In the genomic region with DNA sequence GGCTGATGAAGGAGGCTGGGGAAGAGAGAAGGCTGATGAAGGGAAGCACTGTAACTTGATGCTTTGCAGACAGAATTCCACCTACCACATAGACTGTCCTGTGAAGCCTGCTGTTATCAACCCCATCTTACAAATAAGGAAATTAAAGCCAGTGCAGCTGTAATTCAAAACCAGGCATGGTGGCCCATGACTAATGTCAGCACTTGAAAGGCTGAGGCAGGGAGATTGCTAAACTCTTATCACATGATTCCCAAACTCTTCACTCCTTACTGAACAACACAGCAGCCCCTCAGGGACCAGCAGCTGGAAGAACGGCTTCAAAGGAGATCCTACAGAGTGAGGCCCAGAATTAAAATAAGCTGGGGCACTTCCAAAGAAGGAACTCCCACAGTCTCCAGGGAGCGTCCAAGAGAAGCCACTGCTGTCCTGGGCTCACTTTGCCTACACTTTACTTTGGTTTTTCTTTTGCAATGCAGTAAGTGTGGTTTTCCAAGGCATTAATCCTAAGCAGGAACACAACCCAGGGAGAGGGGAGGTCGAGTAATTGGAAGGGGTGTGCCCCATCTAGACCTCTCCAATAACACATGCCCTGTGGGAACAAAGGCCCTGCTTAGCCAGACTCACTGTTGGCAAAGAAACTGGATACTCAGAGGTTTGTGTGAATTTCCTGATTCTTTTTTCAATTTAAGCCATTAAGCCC, we compare ENCODE assay signal across 20 mouse cellular contexts. TPM values are rescaled to one million over a fixed set of nuclear protein-coding genes. Genes with fewer than 3 reads are reported as not detected.
DNase-seq lines count a peak whose midpoint lies in the region; ATAC-seq and TF ChIP-seq lines count a peak whose summit lies in the region.
"Had no signal": no experiment of that assay in that cellular context is flagged by ENCODE, and none has a peak within 500 bp of the region (broad histone marks: within the 10 kb centered on the region; RNA-seq: fewer than 3 reads in every experiment).

No protein-coding gene starts in this region.

- no peak overlapping the region for H3K4me3 ChIP-seq in embryonic facial prominence, embryonic 12.5 days
- no peak overlapping the region for H3K4me3 ChIP-seq in limb, embryonic 13.5 days
- no peak overlapping the region for H3K4me3 ChIP-seq in left cerebral cortex, adult 2 months
- H3K4me3 ChIP-seq: hindbrain, embryonic 10.5 days; liver, embryonic 15.5 days; midbrain, embryonic 13.5 days; neural tube, embryonic 13.5 days had no signal

- WGBS in embryonic facial prominence, embryonic 12.5 days: 16% methylated on average over 3 of the region's 3 CpGs
- WGBS in limb, embryonic 13.5 days: 14% methylated on average over 3 of the region's 3 CpGs

- H3K4me2 ChIP-seq in embryonic facial prominence, embryonic 12.5 days (replicated peaks): no peak overlapping the region
- peak overlapping the region; percentile 27 for H3K4me2 ChIP-seq in limb, embryonic 13.5 days (replicated peaks)
- H3K4me2 ChIP-seq: liver, embryonic 15.5 days; neural tube, embryonic 13.5 days had no signal

- TF ChIP-seq CTCF in left cerebral cortex, adult 2 months (IDR thresholded peaks at IDR 0.05): no peak

- peak overlapping the region; percentile 75 for H3K27ac ChIP-seq in embryonic facial prominence, embryonic 12.5 days
- no peak overlapping the region; the same call in 1 of the 2 replicates for H3K27ac ChIP-seq in limb, embryonic 13.5 days
- no peak overlapping the region for H3K27ac ChIP-seq in left cerebral cortex, adult 2 months
- H3K27ac ChIP-seq: hindbrain, embryonic 10.5 days; liver, embryonic 15.5 days; midbrain, embryonic 13.5 days; neural tube, embryonic 13.5 days had no signal

- no peaks in the 10 kb centered on the region for H3K36me3 ChIP-seq in embryonic facial prominence, embryonic 12.5 days
- no peaks in the 10 kb centered on the region for H3K36me3 ChIP-seq in limb, embryonic 13.5 days
- H3K36me3 ChIP-seq: hindbrain, embryonic 10.5 days; liver, embryonic 15.5 days; midbrain, embryonic 13.5 days; neural tube, embryonic 13.5 days had no signal

- H3K27me3 ChIP-seq in embryonic facial prominence, embryonic 12.5 days: peaks cover 16% of the 10 kb centered on the region; the same call in 1 of the 2 replicates
- H3K27me3 ChIP-seq in limb, embryonic 13.5 days: peaks cover 26% of the 10 kb centered on the region

- H3K4me1 ChIP-seq in embryonic facial prominence, embryonic 12.5 days: peaks cover 54% of the 10 kb centered on the region
- peaks cover 56% of the 10 kb centered on the region for H3K4me1 ChIP-seq in limb, embryonic 13.5 days

- peak; percentile 93 for DNase-seq in heart, adult 11 months
- DNase-seq in heart, postnatal 36 days: no peak
- peak; percentile 59 for DNase-seq in MN1 (ENCODE audit: low spot score)
- no peak for DNase-seq in layer of hippocampus, adult 9-11 months
- no peak for DNase-seq in left cerebral cortex, adult 2 months (ENCODE audit: extremely low spot score in 1 of 2, low spot score in 2 of 2)
- DNase-seq: cerebellum, postnatal 10 days; embryo, embryonic 11 days; gastrocnemius, postnatal 14 days; kidney, adult 8-10 months; kidney, postnatal 25 days; lung, postnatal 14 days; spleen, adult 18-20 months; thymus, postnatal 36 days had no signal

- peak; percentile 58 for ATAC-seq in embryonic facial prominence, embryonic 12.5 days (ENCODE audit: insufficient number of reproducible peaks, insufficient read depth, low FRiP score, low TSS enrichment)
- peak; percentile 34; the same call in 1 of the 2 replicates for ATAC-seq in limb, embryonic 13.5 days (ENCODE audit: low FRiP score, low read depth)
- ATAC-seq in CD4-positive, CD25-positive, alpha-beta regulatory T cell, adult 4 months: no peak
- ATAC-seq: midbrain, embryonic 13.5 days had no signal

- H3K9me3 ChIP-seq in embryonic facial prominence, embryonic 12.5 days: 0 out of 2 replicates have a peak, but pooled peaks cover 3% of the 10 kb centered on the region
- no peaks in the 10 kb centered on the region for H3K9me3 ChIP-seq in limb, embryonic 13.5 days
- H3K9me3 ChIP-seq: liver, embryonic 15.5 days; midbrain, embryonic 13.5 days; neural tube, embryonic 13.5 days had no signal

- H3K9ac ChIP-seq in embryonic facial prominence, embryonic 12.5 days: no peak overlapping the region
- H3K9ac ChIP-seq in limb, embryonic 13.5 days: no peak overlapping the region
- H3K9ac ChIP-seq: liver, embryonic 15.5 days; midbrain, embryonic 13.5 days; neural tube, embryonic 13.5 days had no signal

- intact Hi-C loops in heart, postnatal 36 days (cut with DNase I): no loop called here
- intact Hi-C loops in left cerebral cortex, adult 2 months (cut with DNase I): no loop called here

RNA-seq across cellular contexts. Expression of a gene that starts 57.3 kb away (rescaled TPM):
- total RNA-seq in heart, postnatal 36 days (2021): 1 to 10 TPM; 3.5 to 3.6 TPM
- 2.4 and 3.5 TPM in 2 replicates for polyA plus RNA-seq in embryonic facial prominence, embryonic 12.5 days (2016; fragmentation: Nextera tagmentation; extraction: Ambion mirVana)
- polyA plus RNA-seq in limb, embryonic 13.5 days (2015; fragmentation: Nextera tagmentation; extraction: Ambion mirVana): 2.7 and 3.3 TPM in 2 replicates
- 1 to 10 TPM; 2.8 to 3.2 TPM for total RNA-seq in left cerebral cortex, adult 2 months (2021)
- not detected for polyA plus RNA-seq in CD4-positive, CD25-positive, alpha-beta regulatory T cell, adult 4 months (2017; shearing (Covaris generic))

Comparison
In these comparisons a context has a peak if more than half of its experiments do, and no peak if none do; other contexts are left out.
1. DNase-seq: peak in heart, adult 11 months (single experiment) and MN1 (single experiment); none in heart, postnatal 36 days (0 of 2), layer of hippocampus, adult 9-11 months (single experiment) and left cerebral cortex, adult 2 months (0 of 2).